Mouse (Mus musculus): ENCODE measurements around the gene Fras1.

DNA sequence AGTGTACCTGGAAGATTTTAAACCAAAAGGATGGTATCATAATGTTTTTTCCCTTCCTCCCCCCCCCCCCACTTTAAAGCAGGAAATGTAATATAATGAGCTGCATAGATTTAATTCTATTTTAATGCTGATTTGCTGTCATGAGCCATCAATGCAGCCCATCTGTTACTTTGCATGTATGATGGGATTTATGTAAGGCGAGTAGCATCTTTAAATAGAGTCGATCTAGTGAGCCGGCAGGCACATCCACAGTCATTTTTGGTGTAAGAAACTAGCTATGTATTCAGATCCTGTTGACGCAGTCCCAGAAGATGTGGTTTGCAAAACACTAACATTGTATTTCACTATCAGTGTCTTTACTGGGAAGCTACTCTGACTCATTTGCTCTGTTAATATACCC is 301.9 kb downstream of the Fras1 start:
- TF ChIP-seq POLR2A (IDR thresholded peaks at IDR 0.05; ENCODE audit: insufficient read length, low read depth) (no peak), E2F4 (IDR thresholded peaks at IDR 0.05; ENCODE audit: insufficient read depth) (no peak), CEBPB (IDR thresholded peaks at IDR 0.05; ENCODE audit: insufficient read depth, poor library complexity, severe bottlenecking) (no peak), POLR2AphosphoS2 (IDR thresholded peaks at IDR 0.05; ENCODE audit: insufficient read length, low read depth) (no peak), TCF12 (IDR thresholded peaks at IDR 0.05; ENCODE audit: insufficient read depth, poor library complexity, severe bottlenecking) (no peak), TCF3 (IDR thresholded peaks at IDR 0.05; ENCODE audit: insufficient read length, low read depth) (no peak)
